Mouse (Mus musculus) spleen, adult 18-20 months (tissue): ENCODE measurements around the gene Foxk1.
A peak's percentile ranks its signal among the peaks of the same experiment; 100 is the strongest.

ENCODE experiments used
- DNase-seq, 2 experiments: peaks; one replicate each; pipeline ENCODE4 v3.0.0; 2022; ENCODE audit warnings: mixed read lengths in 2 of 2

The Foxk1 gene

DNA sequence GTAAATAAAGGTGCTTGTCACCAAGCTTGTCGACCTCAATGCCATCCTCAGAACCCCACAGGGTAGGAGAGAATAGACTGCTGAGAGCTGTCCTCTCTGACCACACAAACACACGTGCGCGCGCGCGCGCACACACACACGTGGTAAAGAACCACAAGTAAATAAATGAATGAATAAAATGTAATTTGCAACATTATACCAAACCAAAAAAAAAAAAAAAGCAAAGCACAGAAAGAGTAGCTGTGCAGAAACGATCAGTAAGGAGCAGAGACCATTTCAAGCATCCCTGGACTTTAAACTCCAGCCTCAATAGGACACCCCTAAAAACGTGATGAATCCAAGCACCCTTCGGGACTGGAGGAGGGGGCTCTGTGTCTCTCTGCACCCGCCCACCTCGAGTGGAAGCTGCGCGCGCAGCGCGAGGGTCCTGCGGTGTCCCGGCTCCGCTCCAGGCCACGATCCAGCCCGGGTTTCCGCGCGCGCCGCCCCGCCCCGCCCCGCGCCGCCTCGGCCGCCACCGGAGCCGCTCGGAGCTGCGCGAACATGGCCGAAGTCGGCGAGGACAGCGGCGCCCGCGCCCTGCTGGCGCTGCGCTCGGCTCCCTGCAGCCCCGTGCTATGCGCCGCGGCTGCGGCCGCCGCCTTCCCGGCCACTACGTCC is at the start of gene Foxk1:
Gene Foxk1 (plus strand): TSS at position 517 of the 660 bp plus-strand sequence.
- DNase-seq, result peak; percentile 84 to 97

DNA sequence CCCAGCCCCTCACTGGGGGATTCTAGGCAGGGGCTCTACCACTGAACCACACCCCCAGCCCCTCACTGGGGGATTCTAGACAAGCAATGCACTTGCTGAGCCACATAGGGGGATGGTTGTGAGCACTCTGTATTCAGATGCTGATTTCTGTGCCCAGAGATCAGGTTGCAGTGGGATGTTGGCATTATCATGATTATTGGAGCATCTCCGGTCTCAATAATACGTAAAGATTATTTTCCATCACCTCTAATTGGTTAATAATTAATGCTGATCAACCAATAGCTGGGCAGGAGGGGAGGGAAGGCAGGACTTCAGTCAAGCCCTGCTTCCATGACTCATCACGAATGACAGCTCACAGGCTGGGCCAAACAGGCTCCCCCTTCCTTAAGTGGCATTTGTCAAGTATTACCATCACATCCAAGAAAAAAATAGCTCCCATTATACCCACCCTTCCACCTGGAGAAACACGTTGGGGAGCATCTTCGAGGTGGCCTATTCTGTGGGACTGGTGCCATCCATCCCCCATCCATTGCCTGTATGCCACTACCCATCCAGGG is 48.9 kb upstream of the Foxk1 start:
- no peak for DNase-seq

DNA sequence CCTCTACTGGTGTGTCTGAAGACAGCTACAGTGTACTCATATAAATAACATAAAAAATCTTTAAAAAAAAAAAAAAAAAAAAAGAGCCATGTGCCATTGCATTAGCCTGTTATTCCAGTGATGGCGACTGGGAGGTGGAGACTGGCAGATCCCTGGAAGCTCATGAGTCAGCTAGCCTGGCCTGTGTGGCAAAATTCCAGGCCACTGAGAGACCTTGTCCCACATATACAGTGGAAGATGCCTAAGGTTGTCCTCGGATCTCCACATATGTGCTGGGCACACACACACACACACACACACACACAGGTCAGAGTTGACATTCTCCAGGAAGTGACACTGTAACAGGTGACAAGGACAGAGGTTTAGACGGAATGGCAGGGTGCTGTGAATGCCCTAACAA is 46.2 kb upstream of the Foxk1 start:
- DNase-seq, result no peak

DNA sequence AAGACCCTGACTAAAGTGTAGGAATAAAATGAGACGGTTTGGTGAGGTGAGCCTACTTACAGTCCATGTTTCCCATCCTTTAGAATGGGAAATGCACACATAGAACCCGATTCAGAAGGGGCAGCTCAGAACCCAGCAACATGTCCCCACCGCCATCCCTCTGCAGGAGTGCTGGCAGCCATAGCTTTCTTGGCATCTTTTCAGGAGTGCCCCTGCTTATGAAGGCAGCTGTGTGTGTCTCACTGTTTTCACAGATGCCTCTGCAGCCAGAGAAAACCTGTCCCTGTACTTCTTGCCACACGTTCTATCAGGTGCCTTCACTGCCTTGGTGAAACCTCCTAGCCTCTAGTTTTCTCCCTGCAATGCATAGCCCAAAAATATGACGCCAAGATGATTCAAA is 40.1 kb upstream of the Foxk1 start:
- no peak for DNase-seq

DNA sequence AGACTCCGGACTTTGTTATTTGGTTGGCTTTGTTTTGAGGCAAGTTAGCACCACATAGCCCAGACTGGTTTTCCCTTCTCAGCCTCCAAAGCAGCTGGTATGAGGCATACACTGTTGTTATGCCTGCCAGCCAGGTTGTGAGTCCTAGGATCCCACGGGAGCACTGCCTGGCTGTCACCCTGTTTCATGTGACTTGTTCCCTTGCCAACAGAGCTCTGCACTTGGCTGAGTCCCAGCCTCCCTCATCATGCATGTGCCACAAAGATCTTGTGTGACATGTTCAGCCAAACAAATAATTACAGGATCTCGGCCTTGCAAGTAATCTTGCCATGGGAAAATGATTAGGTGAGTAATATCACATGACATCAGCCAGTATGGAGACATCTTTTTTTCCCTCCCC is 38.4 kb upstream of the Foxk1 start:
- no peak for DNase-seq

DNA sequence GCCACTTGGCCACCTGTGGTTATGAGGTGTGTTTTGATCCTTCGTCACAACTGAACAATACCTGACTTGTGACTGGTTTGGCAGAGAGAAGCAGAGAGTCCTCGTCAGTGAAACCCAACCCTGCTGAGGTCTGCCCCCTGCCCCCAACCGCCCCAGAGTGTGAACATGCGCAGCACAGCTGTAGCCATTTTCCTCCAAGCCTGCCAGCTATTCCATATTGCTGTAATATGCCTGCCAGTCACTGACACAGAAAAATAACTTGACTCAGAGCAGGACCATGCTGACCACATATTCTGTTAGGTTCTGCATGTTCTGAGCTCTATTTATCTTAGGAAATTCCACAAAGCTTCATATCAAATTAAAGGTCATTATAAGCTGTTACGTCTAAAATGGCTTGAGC is 37.2 kb upstream of the Foxk1 start:
- no peak for DNase-seq

DNA sequence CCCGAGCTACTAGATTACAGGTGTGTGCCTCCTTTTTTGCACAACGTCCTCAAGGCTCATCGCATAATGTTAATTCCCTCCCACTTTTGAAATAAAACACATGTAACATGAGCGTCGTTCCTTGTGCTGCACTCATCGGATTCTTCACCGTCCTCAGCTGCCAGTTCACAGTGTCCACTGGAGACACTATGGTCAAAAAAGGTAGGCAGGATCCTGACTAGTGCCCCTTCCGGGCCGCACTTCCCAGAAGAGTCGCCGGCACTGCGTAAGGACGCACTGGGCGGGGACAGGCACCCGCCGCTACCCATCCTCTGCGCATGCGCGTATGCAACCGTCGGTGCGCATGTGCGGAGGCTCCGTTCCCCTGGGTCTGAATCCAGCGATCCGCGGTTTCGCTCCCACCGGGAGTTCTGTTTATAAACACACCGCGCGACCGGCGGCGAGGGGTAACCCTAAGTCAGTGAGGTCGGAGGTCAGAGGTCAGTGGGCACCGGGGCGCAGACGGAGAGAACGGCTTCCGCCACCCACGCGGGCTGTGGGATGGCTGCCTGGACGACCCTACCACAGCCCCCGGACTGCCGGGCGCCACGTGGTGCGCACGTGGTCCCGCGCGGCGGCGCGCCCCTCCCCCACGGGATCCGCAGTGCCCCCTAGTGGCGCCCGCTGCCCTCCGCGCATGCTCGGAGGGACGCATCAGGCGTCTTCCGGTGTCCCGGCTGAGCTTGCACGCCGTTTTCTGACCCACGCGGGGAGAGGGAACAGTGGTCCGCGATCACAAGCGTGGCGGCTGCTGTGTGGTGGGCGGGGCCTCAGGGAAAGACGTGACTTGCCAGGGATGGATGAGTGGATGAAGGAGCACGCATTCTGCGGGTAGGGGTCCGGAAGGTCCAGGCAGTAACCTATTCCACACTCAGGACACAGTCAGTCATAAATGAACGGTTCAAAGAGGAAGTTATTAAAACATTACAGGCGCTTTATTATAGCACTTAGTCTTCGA is 33.9 kb upstream of the Foxk1 start:
- DNase-seq, result peak; percentile 98 to 100

DNA sequence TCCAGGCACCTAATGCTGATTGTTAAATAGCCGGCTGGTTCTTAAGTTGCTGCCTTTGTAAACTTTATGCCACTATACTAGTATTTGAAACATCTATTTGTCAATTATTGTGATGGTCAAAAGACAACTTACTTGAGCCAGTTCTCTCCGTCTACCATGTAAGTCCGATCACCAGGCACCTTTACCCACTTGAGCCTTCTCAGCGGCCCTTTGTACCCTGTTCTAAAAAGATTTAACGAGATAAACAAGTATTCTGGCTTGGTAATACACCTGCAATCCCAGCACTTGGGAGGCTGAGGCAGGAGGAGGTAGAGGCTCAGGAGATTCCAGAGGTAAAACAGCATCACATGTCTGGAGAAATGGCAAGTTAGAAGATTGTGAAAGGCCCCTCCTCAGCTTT is 33.2 kb upstream of the Foxk1 start:
- no peak for DNase-seq

DNA sequence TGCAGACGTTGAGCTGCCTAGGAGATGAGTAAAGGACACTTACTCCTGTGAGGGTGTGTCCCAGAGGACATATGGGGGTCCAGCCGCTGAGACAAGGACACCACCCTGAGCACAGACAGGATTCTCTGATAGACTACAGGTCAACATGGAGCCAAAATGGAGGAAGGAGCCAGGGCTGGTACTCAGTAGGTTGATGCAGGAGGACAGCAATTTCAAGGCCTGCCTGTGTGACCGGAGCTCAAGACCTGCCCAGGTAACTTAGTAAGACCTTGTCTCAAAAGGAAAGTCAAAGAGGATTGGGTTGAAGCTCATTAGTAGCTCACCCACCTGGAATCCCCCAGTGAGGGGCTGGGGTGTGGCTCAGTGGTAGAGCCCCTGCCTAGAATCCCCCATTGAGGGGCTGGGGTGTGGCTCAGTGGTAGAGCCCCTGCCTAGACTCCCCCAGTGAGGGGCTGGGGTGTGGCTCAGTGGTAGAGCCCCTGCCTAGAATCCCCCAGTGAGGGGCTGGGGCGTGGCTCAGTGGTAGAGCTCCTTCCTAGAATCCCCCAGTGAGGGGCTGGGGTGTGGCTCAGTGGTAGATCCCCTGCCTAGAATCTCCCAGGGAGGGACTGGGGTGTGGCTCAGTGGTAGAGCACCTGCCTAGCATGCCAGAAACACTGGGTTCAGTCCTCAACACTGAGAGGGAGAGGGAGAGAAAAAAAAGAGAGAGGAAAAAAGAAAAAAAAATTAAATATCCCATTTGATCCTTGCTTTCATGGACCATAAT is 30.7 kb upstream of the Foxk1 start:
- DNase-seq, result no peak

DNA sequence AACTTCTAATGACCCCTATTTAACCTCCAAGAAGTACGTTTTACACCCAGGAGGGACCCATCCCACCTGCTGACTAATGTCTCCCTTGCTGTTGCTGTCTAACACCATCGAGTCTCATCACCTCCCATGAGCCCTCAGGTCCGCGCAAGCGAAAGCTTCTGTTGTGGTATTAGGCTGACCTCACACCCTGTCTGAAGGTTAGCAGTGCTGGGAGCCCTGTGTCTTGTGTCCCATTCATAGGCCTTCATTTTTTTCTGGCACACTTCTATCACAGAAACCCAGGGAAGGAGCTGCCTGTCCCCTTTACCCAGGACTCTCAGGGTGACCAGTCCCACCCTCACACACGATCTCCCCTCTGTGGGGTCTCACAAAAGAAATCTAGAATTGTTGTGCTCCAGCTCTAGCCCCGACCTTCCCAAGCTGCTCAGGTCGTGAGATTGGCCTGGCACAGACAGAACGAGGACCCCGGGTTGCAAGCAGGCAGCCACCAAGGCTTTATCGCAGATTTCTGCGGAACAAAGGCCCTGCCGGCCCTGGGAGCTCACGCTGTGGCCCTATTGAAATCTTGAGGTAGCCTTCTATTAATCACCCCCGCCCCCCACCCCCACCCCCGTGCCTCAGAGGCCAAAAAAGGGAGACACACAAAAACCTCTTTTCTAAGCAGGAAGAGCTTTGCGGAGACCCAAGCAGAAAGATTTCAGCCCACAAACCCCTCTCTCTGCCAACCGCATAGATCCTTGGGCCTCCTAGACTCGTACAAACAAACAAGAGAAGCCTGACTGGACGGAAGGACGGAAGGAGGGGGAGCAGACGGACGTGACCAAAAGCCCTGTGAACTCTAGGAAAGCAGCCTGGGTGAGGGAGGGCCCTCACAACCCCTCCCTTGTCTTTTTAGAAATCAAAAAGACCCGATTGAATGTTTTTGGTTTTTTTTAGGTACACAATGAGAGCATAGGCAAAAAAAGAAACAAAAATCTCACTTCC is 29.8 kb upstream of the Foxk1 start:
- peak in 1 of 2 experiments; percentile 17 for DNase-seq

DNA sequence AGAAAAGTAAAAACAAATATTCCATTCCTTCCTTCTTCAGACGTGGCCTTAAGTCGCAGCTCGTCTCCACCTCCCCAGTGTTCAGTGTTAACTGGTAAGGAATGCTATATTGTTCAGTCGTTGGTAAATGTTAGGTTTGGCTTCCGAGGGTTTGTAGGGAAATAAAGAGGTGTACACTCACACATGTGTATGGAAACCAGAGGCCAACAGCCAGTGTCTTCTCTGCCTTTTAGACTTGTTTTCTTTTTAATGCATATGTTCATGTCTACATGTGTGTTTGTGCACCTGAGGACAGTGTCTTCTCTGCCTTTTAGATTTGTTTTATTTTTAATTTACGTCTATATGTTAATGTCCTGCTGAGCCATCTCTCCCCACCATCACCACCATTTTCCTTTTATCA is 29.1 kb upstream of the Foxk1 start:
- no peak for DNase-seq

DNA sequence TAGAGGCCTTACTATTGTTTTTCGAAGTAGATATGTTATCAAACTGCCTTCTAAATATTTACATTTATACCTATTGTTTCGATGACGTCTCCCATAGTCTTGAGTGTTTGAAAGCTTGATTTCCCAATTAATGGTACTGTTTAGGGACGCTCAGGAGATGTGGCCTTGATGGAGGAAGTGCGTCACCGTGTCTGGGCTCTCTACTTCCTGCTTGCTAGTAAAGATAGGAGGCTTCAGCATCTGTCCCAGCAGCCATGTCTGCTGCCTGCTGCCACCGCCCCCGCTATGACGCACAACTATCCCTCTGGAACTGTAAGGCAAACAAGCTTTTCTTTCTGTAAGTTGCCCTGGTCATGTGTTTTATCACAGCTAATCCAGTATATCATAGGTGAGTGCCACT is 27.0 kb upstream of the Foxk1 start:
- no peak for DNase-seq

DNA sequence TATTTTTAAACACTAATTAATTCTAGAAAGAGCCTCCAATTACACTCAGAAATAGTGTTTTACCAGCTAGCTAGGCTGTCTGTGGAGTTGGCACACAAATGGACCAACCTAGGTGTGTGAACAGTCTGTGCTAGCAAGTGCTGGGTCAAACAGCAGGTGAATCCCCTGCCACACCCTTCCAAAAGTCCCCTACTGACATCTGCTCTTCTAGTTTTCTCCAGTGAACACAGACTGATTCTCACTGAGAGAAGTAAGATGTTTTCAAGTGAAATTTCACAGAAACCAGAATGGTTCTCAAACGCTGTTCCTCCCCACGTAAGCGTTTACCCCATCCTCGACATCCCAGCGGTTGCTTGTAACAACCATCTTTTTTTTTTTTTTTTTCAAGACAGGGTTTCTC is 25.7 kb upstream of the Foxk1 start:
- DNase-seq, result no peak

DNA sequence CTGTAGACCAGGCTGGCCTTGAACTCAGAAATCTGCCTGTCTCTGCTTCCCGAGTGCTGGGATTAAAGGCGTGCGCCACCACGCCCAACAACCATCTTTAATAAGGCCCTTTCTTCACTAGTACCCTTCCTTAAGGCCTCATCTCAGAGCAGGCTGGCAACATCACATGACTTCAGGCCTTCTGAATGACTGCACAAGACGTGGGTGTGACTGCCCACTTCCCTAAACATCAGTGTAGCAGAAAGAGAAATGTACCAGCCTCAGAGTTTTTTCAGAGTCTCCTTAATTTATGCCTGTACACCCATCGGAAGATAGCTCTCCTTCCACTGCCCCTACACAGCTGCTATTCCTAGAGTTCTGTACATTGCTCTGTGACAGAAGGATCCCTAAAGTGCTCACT is 25.2 kb upstream of the Foxk1 start:
- DNase-seq, result peak; percentile 35 to 58

DNA sequence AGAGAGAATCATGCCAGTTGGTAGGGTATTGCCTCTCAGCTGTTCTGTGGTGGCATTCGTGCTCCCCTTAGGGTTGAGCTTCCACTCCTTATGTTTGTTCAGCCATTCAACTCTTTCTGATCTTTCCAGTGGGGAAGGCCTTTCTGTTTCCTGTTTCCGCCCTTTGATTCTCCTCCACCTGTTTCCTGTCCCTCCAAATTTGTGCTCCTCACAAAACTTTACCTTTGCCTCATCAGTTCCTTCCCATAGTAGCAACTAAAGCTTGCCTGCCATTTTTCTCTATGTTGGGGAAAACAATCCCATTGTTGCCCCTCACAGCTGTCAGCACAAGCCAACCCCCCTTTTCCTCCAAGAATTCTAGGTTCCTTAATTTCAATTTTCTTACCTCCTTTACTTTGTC is 23.2 kb upstream of the Foxk1 start:
- no peak for DNase-seq

DNA sequence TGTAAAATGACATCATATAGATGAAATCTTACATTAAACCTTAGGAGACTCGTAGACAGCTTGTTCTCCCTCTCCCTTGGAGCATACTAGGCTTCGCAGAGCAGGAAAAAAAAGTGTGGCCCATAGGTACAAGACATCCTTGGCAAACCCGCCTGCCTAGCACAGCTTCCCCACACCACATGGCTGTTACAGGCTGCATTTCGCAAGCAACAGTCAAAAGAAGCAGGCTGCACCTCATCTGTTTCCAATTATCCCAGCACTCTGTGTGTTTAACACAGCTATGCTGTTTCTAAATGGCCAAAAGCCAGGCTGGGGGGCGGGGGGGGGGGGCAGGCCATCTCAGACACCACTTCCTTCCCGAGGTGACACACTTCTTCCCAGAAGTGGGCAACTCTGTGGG is 20.8 kb upstream of the Foxk1 start:
- DNase-seq, result no peak

DNA sequence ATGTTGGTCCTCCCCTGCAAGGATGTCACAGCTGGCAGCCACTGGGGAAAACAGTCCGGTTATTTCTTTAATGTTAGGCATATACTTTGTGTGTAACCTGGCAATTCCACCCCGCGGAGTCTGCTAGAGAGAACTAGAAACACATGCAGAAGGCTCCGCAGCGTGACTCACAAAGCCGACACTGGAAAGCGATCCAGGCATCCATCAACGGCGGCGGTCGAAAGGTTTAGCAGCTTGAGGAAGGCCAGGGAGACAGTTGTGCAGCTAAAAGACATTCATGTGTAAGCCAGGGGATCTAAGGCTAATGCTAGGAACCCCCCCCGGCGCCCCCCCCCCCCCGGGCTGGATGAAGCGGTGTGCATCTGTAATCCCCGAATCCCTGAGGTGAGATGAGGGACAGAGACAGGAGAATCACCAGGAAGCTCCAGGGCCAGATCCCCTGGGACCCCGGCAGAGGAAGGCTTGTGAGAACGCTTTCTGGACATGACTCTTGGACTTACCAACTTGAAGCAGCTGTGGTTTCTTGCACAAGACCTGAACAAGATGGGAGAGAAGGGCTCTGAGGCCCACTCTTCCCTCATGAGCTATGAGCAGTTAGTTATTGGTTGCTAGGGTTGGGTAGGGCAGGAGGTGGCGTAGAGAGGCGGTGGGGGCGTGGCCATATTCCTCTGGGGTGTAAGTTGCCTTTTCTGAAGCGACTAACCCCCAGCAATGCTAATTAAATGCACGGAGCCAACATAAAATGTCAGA is 16.2 kb upstream of the Foxk1 start:
- DNase-seq, result peak; percentile 43 to 49

DNA sequence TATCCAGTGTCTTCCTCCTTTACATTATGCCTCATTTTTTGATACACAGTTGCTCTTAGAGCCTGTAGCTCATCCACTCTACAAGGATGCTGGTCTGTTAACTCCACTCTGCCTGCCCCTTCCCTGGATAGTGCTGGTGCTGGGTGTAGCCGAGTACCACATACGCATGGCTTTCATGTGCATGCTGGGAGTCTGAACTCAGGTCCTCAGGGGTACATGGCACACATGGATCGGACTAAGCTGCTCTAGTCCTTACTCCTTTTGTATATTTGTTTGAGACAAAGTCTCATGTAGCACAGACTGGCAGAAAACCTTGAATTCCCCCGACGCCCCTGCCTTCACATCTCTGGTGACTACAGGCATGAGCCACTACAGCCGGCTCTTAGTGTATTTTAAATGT is 15.0 kb upstream of the Foxk1 start:
- no peak for DNase-seq

DNA sequence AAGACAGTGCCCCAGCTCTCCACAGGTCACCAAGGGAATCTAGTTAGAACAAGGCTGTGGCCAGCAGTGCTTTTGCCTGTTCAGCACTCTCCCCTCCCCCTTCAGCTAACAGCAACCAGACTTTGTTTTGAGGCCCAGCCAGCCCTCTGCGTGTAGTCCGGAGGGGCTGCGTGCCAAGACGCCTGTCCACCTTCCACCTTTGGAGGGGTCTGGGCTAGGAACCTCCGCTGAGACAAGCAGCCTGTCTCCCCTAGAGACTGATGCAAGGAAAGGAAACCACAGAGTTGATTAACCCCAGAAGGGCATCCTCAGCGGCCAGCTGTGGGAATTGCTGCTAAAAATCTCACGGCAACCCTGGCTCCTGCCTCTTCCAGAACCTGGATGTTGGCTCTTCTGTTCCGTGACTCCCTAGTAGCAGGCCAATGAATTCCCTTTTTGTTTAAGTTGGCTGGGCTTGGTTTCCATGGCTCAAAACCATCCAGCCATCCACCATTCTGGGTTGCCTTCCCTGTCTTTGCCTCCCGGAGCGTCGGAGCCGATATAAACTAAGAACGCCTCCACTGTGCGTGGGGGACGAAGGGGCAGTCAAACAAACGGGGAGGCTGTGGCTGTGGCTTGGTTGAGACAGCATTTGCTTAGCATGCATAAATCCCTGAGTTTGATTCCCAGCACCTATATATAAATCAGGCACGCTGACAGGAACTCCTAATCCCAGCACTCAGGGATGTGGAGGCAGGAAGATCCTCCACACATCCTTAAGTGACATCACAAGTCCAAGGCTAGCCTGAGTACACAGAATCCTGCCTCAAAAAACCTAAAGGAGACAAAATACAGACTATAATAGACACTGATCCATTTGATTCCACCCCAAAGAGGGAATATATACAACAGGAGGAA is 14.3 kb upstream of the Foxk1 start:
- no peak for DNase-seq

DNA sequence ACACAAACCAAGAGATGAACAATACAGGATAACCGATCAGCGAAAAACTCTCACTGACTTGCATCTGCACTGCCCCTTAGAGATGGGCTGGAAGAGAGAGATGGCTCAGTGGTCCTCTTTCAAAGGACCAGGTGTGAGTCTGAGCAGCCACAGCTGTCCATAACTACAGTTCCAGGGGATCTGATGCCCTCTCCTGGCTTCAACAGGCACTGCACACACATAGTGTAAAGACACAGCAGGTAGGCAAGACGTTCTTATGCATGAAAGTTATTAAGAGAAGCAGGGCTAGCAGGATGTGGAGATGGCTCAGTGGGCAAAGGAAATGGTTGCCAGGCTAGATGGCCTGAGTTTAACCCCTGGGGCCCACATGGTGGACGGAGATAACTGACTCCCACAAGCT is 13.6 kb upstream of the Foxk1 start:
- peak in 1 of 2 experiments; percentile 29 for DNase-seq
